Mouse (Mus musculus) lung, adult 2 months (tissue): ENCODE results near the gene Tln2.

Experiments used
- CTCF ChIP-seq: fragments of 200-500 bp; IDR thresholded peaks from 2 replicates; pipeline ENCODE4 v1.5.1; 2011; ENCODE audit warnings: mild to moderate bottlenecking, low read length, control low read depth; ENCODE audit not compliant: insufficient read depth
- POLR2A ChIP-seq: fragments of 200-500 bp; IDR thresholded peaks from 2 replicates; pipeline ENCODE4 v1.6.1; 2011; ENCODE audit warnings: low read depth, mild to moderate bottlenecking, control low read depth, low read length, borderline replicate concordance; ENCODE audit errors: extremely low read depth

DNA sequence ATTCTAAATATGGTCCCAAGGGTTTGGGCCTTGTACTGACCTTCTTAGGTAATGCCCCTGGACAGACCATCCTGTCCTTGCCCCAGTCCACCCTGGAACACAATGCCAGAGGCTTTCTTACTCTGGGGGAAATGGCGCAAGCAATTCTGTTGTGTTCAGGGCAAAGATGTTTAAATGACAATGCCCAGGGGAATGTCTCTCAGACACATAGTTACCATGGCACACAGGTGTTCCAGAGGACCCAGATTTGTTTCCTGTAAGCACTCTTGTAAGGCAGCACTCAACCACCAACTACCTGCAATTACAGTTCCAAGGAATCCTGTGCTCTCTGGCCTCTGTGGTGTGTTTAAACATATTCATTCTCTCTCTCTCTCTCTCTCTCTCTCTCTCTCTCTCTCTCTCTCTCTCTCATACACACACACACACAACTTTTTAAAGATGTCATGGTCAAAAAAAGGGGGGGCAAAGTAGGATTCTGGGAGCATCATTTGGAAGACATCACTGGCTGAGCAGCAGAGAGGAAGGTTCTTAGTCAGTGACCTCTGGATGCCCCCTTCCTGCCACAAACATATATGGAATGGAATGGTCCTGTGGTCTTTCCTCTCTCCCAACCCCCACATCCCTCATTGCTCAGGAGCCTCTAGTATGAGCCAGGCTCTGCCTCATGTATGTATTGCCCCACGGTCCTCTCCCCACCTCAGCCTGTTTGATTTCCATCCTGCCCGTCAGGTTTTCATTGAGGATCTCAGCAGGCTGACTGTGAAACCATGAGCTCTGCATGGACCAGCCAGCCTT, 345.1 kb downstream of the Tln2 start:
- TF ChIP-seq POLR2A (no peak), CTCF (no peak)
